Mouse (Mus musculus) forebrain, embryonic 11.5 days (tissue): ENCODE results near the gene Anxa8. TPM values are rescaled to one million over a fixed set of nuclear protein-coding genes. Genes with fewer than 3 reads are reported as not detected.

Experiments
- ATAC-seq: fragments of 200-750 bp; cut with Nextera tagmentation; replicated peaks from 2 replicates; pipeline ENCODE4 v1.8.0; 2017; ENCODE audit warnings: moderate TSS enrichment; ENCODE audit not compliant: low FRiP score
- DNase-seq: peaks from one replicate; pipeline ENCODE4 v3.0.0-alpha.2; 2017; ENCODE audit warnings: low spot score
- H3K27ac ChIP-seq: fragments of 300-500 bp; sonication (generic); 2 replicates; pipeline ENCODE4 v1.5.1; 2014; ENCODE audit warnings: low read depth, low read length
- H3K27me3 ChIP-seq: fragments of 300-500 bp; sonication (generic); 2 replicates; pipeline ENCODE4 v1.6.1; 2014; ENCODE audit warnings: mild to moderate bottlenecking, low read length, mixed read lengths; ENCODE audit not compliant: control insufficient read depth, insufficient read depth
- H3K36me3 ChIP-seq: fragments of 300-500 bp; sonication (generic); 2 replicates; pipeline ENCODE4 v1.6.1; 2014; ENCODE audit warnings: mild to moderate bottlenecking, low read length, moderate library complexity, mixed read lengths; ENCODE audit not compliant: control insufficient read depth, insufficient read depth
- H3K4me1 ChIP-seq: fragments of 300-500 bp; sonication (generic); replicated peaks from 2 replicates; pipeline ENCODE4 v1.6.1; 2014; ENCODE audit warnings: low read length, mixed read lengths; ENCODE audit not compliant: control insufficient read depth, insufficient read depth
- H3K4me2 ChIP-seq: fragments of 300-500 bp; sonication (generic); 2 replicates; pipeline ENCODE4 v1.6.1; 2014; ENCODE audit warnings: low read depth, mild to moderate bottlenecking, low read length, moderate library complexity, mixed read lengths; ENCODE audit not compliant: severe bottlenecking
- H3K4me3 ChIP-seq: fragments of 300-500 bp; sonication (generic); 2 replicates; pipeline ENCODE4 v1.5.1; 2014; ENCODE audit warnings: low read depth, low read length
- H3K9ac ChIP-seq: fragments of 300-500 bp; sonication (generic); 2 replicates; pipeline ENCODE4 v1.6.1; 2014; ENCODE audit warnings: low read length
- H3K9me3 ChIP-seq: fragments of 300-500 bp; sonication (generic); 2 replicates; pipeline ENCODE4 v1.6.1; 2016; ENCODE audit warnings: low read length, mixed read lengths; ENCODE audit not compliant: control insufficient read depth
- WGBS: fragments of 180-500 bp; shearing (Covaris S2); extraction: QIAGEN DNeasy Blood & Tissue Kit; methylation state at CpG from one replicate; pipeline ENCODE4 v1.1.7; 2014; 5-methylcytosine and 5-hydroxymethylcytosine counted together
- polyA plus RNA-seq: library from polyadenylated mRNA; unstranded; fragments of >200 nt; fragmentation: Nextera tagmentation; extraction: Ambion mirVana; gene quantifications from 2 replicates; pipeline ENCODE4 v1.2.1, GENCODE M21; 2014

The Anxa8 gene
- polyA plus RNA-seq, 1 experiment from 2014 or later = 1.2 TPM

GRCm38 (mm10) chr14:34131216-34131615 is 45.4 kb downstream of the Anxa8 start:
- no peak overlapping the region for H3K9ac ChIP-seq
- no peaks in the 10 kb centered on the region for H3K4me1 ChIP-seq
- ATAC-seq (no peak), DNase-seq (no peak)
- H3K4me2 ChIP-seq = no peak overlapping the region
- no peaks in the 10 kb centered on the region for H3K27me3 ChIP-seq
- no peaks in the 10 kb centered on the region for H3K36me3 ChIP-seq
- H3K4me3 ChIP-seq = no peak overlapping the region
- no peak overlapping the region for H3K27ac ChIP-seq
- 79% methylated on average over 6 of the region's 6 CpGs for WGBS
- H3K9me3 ChIP-seq = no peaks in the 10 kb centered on the region

- Histone ChIP-seq H3K4me1 (no peaks in the 10 kb centered on the region), H3K36me3 (no peaks in the 10 kb centered on the region)
Measured at GRCm38 (mm10) chr14:34135391-34135790, 49.6 kb downstream of the Anxa8 start.

GRCm38 (mm10) chr14:34139671-34140664 is 54.2 kb downstream of the Anxa8 start:
- 67% methylated on average over 15 of the region's 15 CpGs for WGBS

More at GRCm38 (mm10) chr14:34135391-34135790, 49.6 kb downstream of the Anxa8 start:
- DNase-seq (no peak), ATAC-seq (no peak)
- H3K4me2 ChIP-seq = no peak overlapping the region
- no peaks in the 10 kb centered on the region for H3K27me3 ChIP-seq
- H3K9ac ChIP-seq = no peak overlapping the region
- H3K4me3 ChIP-seq = no peak overlapping the region
- H3K27ac ChIP-seq = no peak overlapping the region
- H3K9me3 ChIP-seq = no peaks in the 10 kb centered on the region

GRCm38 (mm10) chr14:34142316-34142715 is 56.5 kb downstream of the Anxa8 start:
- DNase-seq = no peak
- Histone ChIP-seq H3K27ac (no peak overlapping the region), H3K4me3 (no peak overlapping the region), H3K9ac (no peak overlapping the region), H3K36me3 (no peaks in the 10 kb centered on the region), H3K4me1 (no peaks in the 10 kb centered on the region), H3K27me3 (no peaks in the 10 kb centered on the region), H3K4me2 (no peak overlapping the region), H3K9me3 (no peaks in the 10 kb centered on the region)
- WGBS = 86% methylated on average over 1 of the region's 1 CpGs
- no peak for ATAC-seq

More at GRCm38 (mm10) chr14:34139671-34140664, 54.2 kb downstream of the Anxa8 start:
- no peak overlapping the region for H3K4me3 ChIP-seq
- DNase-seq = no peak
- no peak for ATAC-seq
- no peak overlapping the region for H3K4me2 ChIP-seq
- H3K4me1 ChIP-seq = no peaks in the 10 kb centered on the region
- H3K36me3 ChIP-seq = no peaks in the 10 kb centered on the region
- H3K27me3 ChIP-seq = no peaks in the 10 kb centered on the region
- no peak overlapping the region for H3K27ac ChIP-seq
- no peaks in the 10 kb centered on the region for H3K9me3 ChIP-seq
- no peak overlapping the region for H3K9ac ChIP-seq

- H3K4me2 ChIP-seq = no peak overlapping the region
- 91% methylated on average over 10 of the region's 10 CpGs for WGBS
- no peaks in the 10 kb centered on the region for H3K27me3 ChIP-seq
- DNase-seq (no peak), ATAC-seq (no peak)
- H3K9me3 ChIP-seq = no peaks in the 10 kb centered on the region
- no peak overlapping the region for H3K27ac ChIP-seq
- H3K36me3 ChIP-seq = no peaks in the 10 kb centered on the region
- no peaks in the 10 kb centered on the region for H3K4me1 ChIP-seq
- no peak overlapping the region for H3K4me3 ChIP-seq
- H3K9ac ChIP-seq = no peak overlapping the region
Measured at GRCm38 (mm10) chr14:34142915-34143314, 57.1 kb downstream of the Anxa8 start.

Other genes with a start within 250 kb of the Anxa8 start
- gene Gdf10, start 162.4 kb upstream of the Anxa8 start, polyA plus RNA-seq = 2.4 and 2.8 TPM in 2 replicates
- gene Gdf2, start 144.9 kb upstream of the Anxa8 start, polyA plus RNA-seq = not detected in 2 replicates
- gene Rbp3, start 132.0 kb upstream of the Anxa8 start, polyA plus RNA-seq = not detected in 2 replicates
- 0.08 and 0.09 TPM in 2 replicates for gene Zfp488, start 107.2 kb upstream of the Anxa8 start, polyA plus RNA-seq
- gene Gm30083, start 70.8 kb upstream of the Anxa8 start, polyA plus RNA-seq = not detected in 2 replicates
- not detected in 2 replicates for gene Gm5460, start 69.2 kb upstream of the Anxa8 start, polyA plus RNA-seq
- gene Antxrl, start 33.3 kb upstream of the Anxa8 start, polyA plus RNA-seq = not detected in 2 replicates
- not detected in 2 replicates for gene A630023A22Rik, start 16.8 kb downstream of the Anxa8 start, polyA plus RNA-seq
- gene Npy4r, start 66.5 kb downstream of the Anxa8 start, polyA plus RNA-seq = not detected in 2 replicates
- gene Gprin2, start 115.7 kb downstream of the Anxa8 start, polyA plus RNA-seq = 0.41 and 0.44 TPM in 2 replicates
- gene Syt15, start 133.6 kb downstream of the Anxa8 start, polyA plus RNA-seq = 0.15 and 0.35 TPM in 2 replicates
- 9.0 and 10.3 TPM in 2 replicates for gene Shld2, start 224.5 kb downstream of the Anxa8 start, polyA plus RNA-seq
- 89.4 TPM in 2 replicates for gene Glud1, start 224.7 kb downstream of the Anxa8 start, polyA plus RNA-seq